Mouse (Mus musculus): Measurements from ENCODE around the gene Luc7l.
"Not testable (repeated sequence)": the region's sequence is repeated elsewhere in the genome, so short reads cannot be mapped to it uniquely, and the experiment has no call there.

Luc7l gene

GRCm38 (mm10) chr17:26262384-26262783 lies 9.7 kb downstream of the Luc7l start:
- Histone ChIP-seq H3K4me3 (replicated peaks; ENCODE audit: low read length) (no peak overlapping the region), H3K27me3 (ENCODE audit: insufficient read depth, low read length) (no peaks in the 10 kb centered on the region), H3K9me3 (ENCODE audit: low read length) (no peaks in the 10 kb centered on the region), H3K4me1 (replicated peaks; ENCODE audit: low read depth, low read length) (peaks cover 16% of the 10 kb centered on the region), H3K36me3 (ENCODE audit: insufficient read depth, low read length) (peaks cover 94% of the 10 kb centered on the region)
- TF ChIP-seq CTCF (conservative IDR thresholded peaks at IDR 0.05; ENCODE audit: low read length) (no peak), NANOG (IDR thresholded peaks at IDR 0.05; ENCODE audit: borderline replicate concordance, low read length) (no peak)

- no peak overlapping the region for H3K4me3 ChIP-seq (replicated peaks; ENCODE audit: low read length)
- peaks cover 89% of the 10 kb centered on the region for H3K36me3 ChIP-seq (ENCODE audit: insufficient read depth, low read length)
- no peaks in the 10 kb centered on the region for H3K27me3 ChIP-seq (ENCODE audit: insufficient read depth, low read length)
- no peaks in the 10 kb centered on the region for H3K9me3 ChIP-seq (ENCODE audit: low read length)
- peaks cover 8% of the 10 kb centered on the region; the same call in 1 of the 2 replicates for H3K4me1 ChIP-seq (replicated peaks; ENCODE audit: low read depth, low read length)
- TF ChIP-seq CTCF (conservative IDR thresholded peaks at IDR 0.05; ENCODE audit: low read length) (peak; percentile 49), POU5F1 (IDR thresholded peaks at IDR 0.05; ENCODE audit: borderline replicate concordance, low read length) (no peak), NANOG (IDR thresholded peaks at IDR 0.05; ENCODE audit: borderline replicate concordance, low read length) (no peak)
Observed at GRCm38 (mm10) chr17:26268851-26269250, 16.2 kb downstream of the Luc7l start.

DNA sequence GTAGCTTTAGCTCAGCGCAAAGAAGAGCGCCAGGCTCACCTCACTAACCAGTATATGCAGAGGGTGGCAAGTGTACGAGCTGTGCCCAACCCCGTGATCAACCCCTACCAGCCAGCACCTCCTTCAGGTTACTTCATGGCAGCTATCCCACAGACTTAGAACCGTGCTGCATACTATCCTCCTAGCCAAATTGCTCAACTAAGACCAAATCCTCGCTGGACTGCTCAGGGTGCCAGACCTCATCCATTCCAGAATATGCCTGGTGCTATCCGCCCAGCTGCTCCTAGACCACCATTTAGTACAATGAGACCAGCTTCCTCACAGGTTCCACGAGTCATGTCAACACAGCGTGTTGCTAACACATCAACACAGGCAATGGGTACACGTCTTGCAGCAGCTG lies 16.9 kb downstream of the Luc7l start:
- H3K9me3 ChIP-seq (ENCODE audit: low read length); H3K4me3 ChIP-seq (replicated peaks; ENCODE audit: low read length); H3K27me3 ChIP-seq (ENCODE audit: insufficient read depth, low read length); H3K4me1 ChIP-seq (replicated peaks; ENCODE audit: low read depth, low read length): not testable (repeated sequence)
- peaks cover 87% of the 10 kb centered on the region for H3K36me3 ChIP-seq (ENCODE audit: insufficient read depth, low read length)

- no peaks in the 10 kb centered on the region for H3K9me3 ChIP-seq (ENCODE audit: low read length)
- H3K36me3 ChIP-seq (ENCODE audit: insufficient read depth, low read length) = peaks cover 87% of the 10 kb centered on the region
- no peak overlapping the region for H3K4me3 ChIP-seq (replicated peaks; ENCODE audit: low read length)
- peaks cover 33% of the 10 kb centered on the region for H3K4me1 ChIP-seq (replicated peaks; ENCODE audit: low read depth, low read length)
- H3K27me3 ChIP-seq (ENCODE audit: insufficient read depth, low read length) = no peaks in the 10 kb centered on the region
- TF ChIP-seq CTCF (conservative IDR thresholded peaks at IDR 0.05; ENCODE audit: low read length) (no peak), POU5F1 (IDR thresholded peaks at IDR 0.05; ENCODE audit: borderline replicate concordance, low read length) (no peak), NANOG (IDR thresholded peaks at IDR 0.05; ENCODE audit: borderline replicate concordance, low read length) (no peak)
Observed at GRCm38 (mm10) chr17:26272586-26272985, 19.9 kb downstream of the Luc7l start.

DNA sequence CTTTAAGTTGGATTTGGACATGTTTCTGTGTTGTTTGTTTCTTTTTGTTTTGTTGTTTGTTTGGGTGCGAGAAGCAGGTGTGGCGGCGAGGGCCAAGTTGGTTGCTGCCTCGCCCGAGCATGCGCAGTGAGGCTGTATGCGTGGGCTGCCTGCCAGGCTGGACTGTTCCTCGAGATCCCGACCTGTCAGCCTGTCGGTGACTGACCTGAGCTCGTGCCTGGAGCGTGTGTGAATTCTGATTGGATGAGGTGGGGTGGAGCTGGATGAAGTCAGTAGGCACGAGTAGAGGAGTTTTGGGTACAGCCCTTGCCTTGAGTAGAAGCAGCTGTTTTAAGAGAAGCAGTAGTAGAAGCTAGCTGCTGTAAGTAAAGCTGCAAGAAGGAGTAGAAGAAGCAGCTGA lies 23.2 kb downstream of the Luc7l start:
- Histone ChIP-seq H3K4me3 (replicated peaks; ENCODE audit: low read length) (no peak overlapping the region), H3K9me3 (ENCODE audit: low read length) (no peaks in the 10 kb centered on the region), H3K36me3 (ENCODE audit: insufficient read depth, low read length) (peaks cover 90% of the 10 kb centered on the region), H3K27me3 (ENCODE audit: insufficient read depth, low read length) (no peaks in the 10 kb centered on the region), H3K4me1 (replicated peaks; ENCODE audit: low read depth, low read length) (peaks cover 51% of the 10 kb centered on the region)
- no peak for TF ChIP-seq CTCF (conservative IDR thresholded peaks at IDR 0.05; ENCODE audit: low read length)
- no peak for TF ChIP-seq NANOG (IDR thresholded peaks at IDR 0.05; ENCODE audit: borderline replicate concordance, low read length)
- TF ChIP-seq POU5F1 (IDR thresholded peaks at IDR 0.05; ENCODE audit: borderline replicate concordance, low read length) = no peak

DNA sequence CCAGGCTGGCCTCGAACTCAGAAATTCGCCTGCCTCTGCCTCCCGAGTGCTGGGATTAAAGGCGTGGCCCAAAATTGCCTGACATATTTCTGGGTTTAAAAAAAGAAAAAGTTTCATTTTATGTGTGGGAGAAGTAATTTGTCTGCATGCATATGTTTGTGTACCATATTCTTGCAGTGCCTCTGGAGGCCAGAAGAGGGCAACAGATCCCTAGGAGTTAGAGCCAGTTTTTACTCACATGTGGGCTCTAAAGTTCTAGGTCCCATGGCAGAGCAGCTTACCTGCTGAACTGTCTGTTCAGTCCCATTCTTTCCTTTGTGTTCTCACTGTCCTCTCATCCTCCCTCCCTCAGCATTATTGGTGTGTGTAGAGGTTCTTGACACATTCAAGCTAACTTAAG lies 24.0 kb downstream of the Luc7l start:
- H3K4me3 ChIP-seq (replicated peaks; ENCODE audit: low read length) = no peak overlapping the region
- peaks cover 55% of the 10 kb centered on the region for H3K4me1 ChIP-seq (replicated peaks; ENCODE audit: low read depth, low read length)
- H3K27me3 ChIP-seq (ENCODE audit: insufficient read depth, low read length) = no peaks in the 10 kb centered on the region
- H3K36me3 ChIP-seq (ENCODE audit: insufficient read depth, low read length) = peaks cover 90% of the 10 kb centered on the region
- no peaks in the 10 kb centered on the region for H3K9me3 ChIP-seq (ENCODE audit: low read length)
- TF ChIP-seq NANOG (IDR thresholded peaks at IDR 0.05; ENCODE audit: borderline replicate concordance, low read length) (no peak), CTCF (conservative IDR thresholded peaks at IDR 0.05; ENCODE audit: low read length) (peak; percentile 67), POU5F1 (IDR thresholded peaks at IDR 0.05; ENCODE audit: borderline replicate concordance, low read length) (no peak)

- TF ChIP-seq CTCF (conservative IDR thresholded peaks at IDR 0.05; ENCODE audit: low read length) (no peak), NANOG (IDR thresholded peaks at IDR 0.05; ENCODE audit: borderline replicate concordance, low read length) (no peak), POU5F1 (IDR thresholded peaks at IDR 0.05; ENCODE audit: borderline replicate concordance, low read length) (no peak)
- peaks cover 98% of the 10 kb centered on the region for H3K36me3 ChIP-seq (ENCODE audit: insufficient read depth, low read length)
- H3K4me1 ChIP-seq (replicated peaks; ENCODE audit: low read depth, low read length) = peaks cover 46% of the 10 kb centered on the region
- no peak overlapping the region for H3K4me3 ChIP-seq (replicated peaks; ENCODE audit: low read length)
- peaks cover 35% of the 10 kb centered on the region for H3K9me3 ChIP-seq (ENCODE audit: low read length)
- no peaks in the 10 kb centered on the region for H3K27me3 ChIP-seq (ENCODE audit: insufficient read depth, low read length)
Observed at GRCm38 (mm10) chr17:26286199-26286955, 33.7 kb downstream of the Luc7l start.

DNA sequence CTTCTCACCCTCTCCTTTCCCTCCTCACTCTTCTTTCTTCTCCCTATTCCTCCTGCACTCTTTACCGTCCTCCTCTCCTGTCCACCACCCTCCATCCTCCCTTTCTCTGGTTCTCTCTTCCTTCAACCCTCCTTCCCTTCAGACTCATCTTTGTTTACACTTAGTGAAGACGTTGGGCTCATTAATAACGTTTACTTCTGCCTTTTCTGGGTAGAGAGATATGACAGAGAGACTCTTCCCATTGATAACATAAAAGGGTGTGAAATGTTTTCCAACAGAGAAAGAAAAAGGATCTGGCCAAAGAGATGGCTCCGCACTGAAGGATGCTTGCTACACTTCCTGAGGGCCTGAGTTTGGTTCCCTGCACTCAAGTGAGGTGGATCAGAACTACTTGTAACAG lies 36.8 kb downstream of the Luc7l start:
- Histone ChIP-seq H3K4me3 (replicated peaks; ENCODE audit: low read length) (no peak overlapping the region), H3K4me1 (replicated peaks; ENCODE audit: low read depth, low read length) (peaks cover 21% of the 10 kb centered on the region), H3K36me3 (ENCODE audit: insufficient read depth, low read length) (peaks cover 67% of the 10 kb centered on the region), H3K27me3 (ENCODE audit: insufficient read depth, low read length) (no peaks in the 10 kb centered on the region), H3K9me3 (ENCODE audit: low read length) (peaks cover 63% of the 10 kb centered on the region)
- TF ChIP-seq NANOG (IDR thresholded peaks at IDR 0.05; ENCODE audit: borderline replicate concordance, low read length) = no peak
- no peak for TF ChIP-seq CTCF (conservative IDR thresholded peaks at IDR 0.05; ENCODE audit: low read length)
- no peak for TF ChIP-seq POU5F1 (IDR thresholded peaks at IDR 0.05; ENCODE audit: borderline replicate concordance, low read length)

GRCm38 (mm10) chr17:26298318-26298717 lies 45.6 kb downstream of the Luc7l start:
- H3K36me3 ChIP-seq (ENCODE audit: insufficient read depth, low read length); H3K27me3 ChIP-seq (ENCODE audit: insufficient read depth, low read length); H3K4me3 ChIP-seq (replicated peaks; ENCODE audit: low read length); H3K4me1 ChIP-seq (replicated peaks; ENCODE audit: low read depth, low read length): not testable (repeated sequence)
- H3K9me3 ChIP-seq (ENCODE audit: low read length) = peaks cover 25% of the 10 kb centered on the region
